Mouse (Mus musculus): ENCODE results near the gene Med31. TPM values are rescaled to one million over a fixed set of nuclear protein-coding genes. Genes with fewer than 3 reads are reported as not detected.

The Med31 gene
- 10 to 100 TPM; 12.3 to 14.4 TPM for total RNA-seq (2021)
- long read RNA-seq, experiment 1, transcript Med31-201 (4 exons, 1,161 nt) = major isoform, 16 of 17 reads
- long read RNA-seq, experiment 1, partial matches to known transcripts = 0 of 17 reads
- long read RNA-seq, experiment 1, other reads (novel, unspliced or antisense) = 1 of 17 reads
- long read RNA-seq, experiment 2, transcript Med31-201 (4 exons, 1,161 nt) = major isoform, 19 of 20 reads
- long read RNA-seq, experiment 2, partial matches to known transcripts = 0 of 20 reads
- long read RNA-seq, experiment 2, other reads (novel, unspliced or antisense) = 1 of 20 reads

DNA sequence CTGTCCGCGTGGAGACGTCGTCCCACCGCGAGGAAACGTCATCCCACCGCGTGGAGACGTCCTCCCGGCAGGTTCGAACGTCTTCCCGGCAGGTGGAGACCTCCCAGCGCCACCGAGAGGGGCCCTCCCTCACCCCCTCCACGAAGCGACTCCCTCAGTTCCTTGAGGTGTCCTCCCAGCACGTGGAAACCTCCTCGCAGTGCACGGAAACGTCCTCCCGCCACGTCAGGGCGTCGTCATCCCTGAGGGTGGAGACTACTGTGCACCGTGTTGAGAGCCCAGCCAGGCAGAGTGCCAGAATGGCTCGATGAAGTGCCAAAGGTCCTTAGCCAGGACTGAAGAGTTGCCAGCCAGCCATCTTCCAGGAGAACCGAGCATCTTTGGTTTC lies at the start of gene Med31:
Gene Med31 (minus strand): TSS at position 183 of the 388 bp plus-strand sequence.
- DNase-seq = peak; percentile 87

- DNase-seq = no peak
Measured at GRCm38 (mm10) chr11:72256441-72256840, 41.0 kb upstream of the Med31 start.

DNA sequence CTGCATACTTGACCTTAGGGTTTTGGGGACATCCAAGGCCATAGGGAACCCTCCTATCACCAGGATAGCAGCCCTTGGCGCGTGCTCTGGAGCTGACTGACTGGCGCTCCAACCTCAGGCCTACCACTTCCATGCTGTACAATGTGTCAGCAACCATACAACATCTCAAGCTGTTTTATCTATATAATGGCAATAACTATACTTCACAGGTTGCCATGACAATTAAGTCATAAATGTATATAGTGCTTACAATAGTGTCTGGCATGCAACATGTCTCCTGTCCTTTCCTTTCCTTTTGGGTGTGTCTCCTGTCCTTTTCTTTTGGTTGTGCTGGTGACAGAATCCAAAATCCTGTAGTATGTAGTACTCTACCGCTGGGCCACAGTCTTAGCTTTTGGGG lies 40.2 kb upstream of the Med31 start:
- DNase-seq = no peak

- no peak for DNase-seq
Measured at GRCm38 (mm10) chr11:72245196-72245753, 29.9 kb upstream of the Med31 start.

- no peak for DNase-seq
Measured at GRCm38 (mm10) chr11:72240062-72240860, 24.9 kb upstream of the Med31 start.

DNA sequence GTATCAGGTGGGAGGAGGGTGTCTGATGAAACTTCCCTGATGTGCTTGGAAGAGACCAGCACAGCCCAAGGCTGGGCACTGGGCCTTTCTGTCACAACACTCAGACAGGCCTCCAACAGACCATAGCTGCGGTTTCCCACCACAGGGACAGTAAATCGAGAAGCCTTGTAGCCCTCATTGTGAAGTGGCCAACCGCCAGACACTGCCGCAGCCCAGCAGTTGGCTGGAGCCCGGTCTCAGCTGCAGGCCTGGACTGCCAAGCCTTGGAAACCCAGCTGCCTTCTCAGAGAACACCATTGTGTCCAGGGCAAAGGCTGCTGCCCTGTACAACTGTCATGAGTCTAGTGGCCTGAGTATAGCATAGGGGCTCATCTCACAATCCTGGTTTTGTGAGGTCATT lies 18.6 kb upstream of the Med31 start:
- peak; percentile 12 for DNase-seq

- no peak for DNase-seq
Measured at GRCm38 (mm10) chr11:72232991-72233390, 17.6 kb upstream of the Med31 start.

DNA sequence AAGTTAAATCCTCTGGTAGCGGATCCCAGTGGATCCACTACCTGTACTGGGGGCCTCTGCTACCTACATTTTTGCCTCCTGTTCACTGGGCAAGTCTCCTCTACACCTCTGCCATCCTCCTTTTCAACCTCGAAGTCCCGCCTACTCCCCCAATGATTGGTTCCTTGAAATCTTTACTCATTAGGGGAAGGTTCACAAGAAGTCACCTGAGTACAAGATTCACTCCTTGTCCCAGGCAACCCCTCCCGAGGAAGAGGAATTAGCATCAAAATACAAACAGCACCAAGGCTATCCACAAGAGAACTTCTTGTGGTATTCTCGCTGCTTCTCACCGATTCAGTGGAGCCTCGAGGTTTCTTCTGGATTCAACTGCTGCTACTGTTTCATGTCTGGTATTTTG lies 16.7 kb upstream of the Med31 start:
- DNase-seq = no peak

DNA sequence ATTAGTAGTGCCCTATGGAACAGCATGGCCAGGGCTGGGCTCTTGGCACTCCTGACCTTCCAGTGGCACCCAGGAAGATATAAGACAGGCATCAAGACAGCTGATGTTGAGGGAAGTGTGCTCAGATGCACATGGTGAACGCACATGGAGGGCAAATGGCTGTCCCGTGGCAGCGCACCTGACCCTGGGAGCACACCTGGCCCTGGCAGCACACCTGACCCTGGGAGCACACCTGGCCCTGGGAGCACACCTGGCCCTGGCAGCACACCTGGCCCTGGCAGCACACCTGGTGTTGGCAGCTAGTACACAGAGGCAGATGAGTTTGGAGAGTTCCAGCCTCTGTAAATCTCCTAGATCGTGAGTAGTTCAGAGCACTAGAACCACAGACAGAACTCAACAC lies 13.1 kb upstream of the Med31 start:
- no peak for DNase-seq

- no peak for DNase-seq
Measured at GRCm38 (mm10) chr11:72226901-72227300, 11.5 kb upstream of the Med31 start.

DNA sequence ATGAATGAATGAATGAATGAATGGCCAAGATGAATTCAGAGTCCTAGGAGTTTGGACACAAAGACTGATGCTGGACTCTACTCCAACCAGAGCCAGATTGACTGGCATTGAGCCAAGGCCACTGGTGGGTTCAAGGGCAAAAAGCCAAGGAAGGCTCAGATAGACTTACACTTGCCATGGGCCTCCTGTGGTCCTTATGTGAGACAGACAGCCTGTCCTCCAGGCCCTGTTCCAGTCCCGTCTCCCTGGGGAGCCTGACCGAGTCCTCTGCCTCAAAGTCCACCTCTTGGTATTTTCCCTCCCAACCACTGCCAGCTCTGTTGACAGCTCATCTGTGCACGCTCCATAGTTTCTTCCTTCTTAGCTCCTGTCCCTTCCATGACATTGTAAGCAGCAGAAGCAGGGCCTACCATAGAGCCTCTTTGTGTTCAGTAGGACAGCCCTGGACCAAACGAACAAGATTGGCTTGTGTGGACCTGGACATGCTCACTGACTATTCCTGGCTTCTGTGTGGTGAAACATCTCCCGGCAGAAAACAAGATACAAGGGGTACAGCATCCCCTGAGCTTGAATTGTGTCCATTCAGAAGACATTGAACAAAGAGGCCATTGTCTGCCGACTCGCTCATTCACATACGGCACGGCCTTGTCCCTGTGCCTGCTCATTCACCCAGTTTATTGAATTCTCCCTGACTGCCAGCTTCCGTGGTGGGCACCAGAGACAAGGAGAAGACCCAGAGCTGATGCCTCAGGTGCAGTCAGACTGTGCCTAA lies 10.8 kb upstream of the Med31 start:
- peak; percentile 10 for DNase-seq

DNA sequence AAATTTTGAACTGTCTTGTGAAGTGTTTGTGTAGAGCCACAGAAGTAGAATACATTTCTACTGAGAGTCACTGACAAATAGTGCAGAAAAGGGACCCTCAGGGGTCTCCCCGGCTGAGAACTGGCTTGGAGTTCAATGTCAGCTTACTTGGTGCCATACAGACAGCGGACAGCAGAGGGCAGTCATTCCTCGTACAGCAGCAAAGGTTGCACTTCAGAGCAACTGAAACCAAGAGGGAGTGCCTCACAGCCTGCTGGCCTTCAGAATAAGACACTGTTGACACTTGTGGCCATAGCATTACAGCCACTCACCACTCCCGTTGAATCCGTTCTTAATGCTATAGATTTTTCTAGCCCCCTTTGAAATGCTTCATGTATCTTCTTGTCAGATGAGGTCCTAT lies 9.5 kb upstream of the Med31 start:
- peak; percentile 84 for DNase-seq

- no peak for DNase-seq
Measured at GRCm38 (mm10) chr11:72223414-72223813, 8.0 kb upstream of the Med31 start.

DNA sequence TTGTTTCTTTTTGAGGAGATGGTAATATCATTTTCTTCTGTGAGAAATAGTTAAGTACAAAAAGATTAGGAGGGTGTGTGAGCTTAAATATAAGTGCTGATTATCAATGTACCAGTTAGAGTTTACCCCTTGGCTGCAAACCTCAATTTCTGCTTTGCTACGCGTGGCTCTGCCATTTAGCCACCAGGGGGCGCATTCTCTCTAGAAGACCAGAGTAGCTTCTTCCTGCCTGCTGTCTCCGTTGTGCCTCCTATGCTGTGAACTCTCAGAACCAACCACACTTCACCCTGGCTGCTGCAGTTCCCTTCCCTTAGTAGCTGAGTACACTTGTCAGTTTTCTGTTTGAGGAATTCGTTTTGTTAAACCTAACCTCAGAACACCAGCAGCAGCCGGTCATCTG lies 5.9 kb upstream of the Med31 start:
- DNase-seq = peak; percentile 82

- no peak for DNase-seq
Measured at GRCm38 (mm10) chr11:72217116-72217515, 1.7 kb upstream of the Med31 start.

- DNase-seq = peak; percentile 96
Measured at GRCm38 (mm10) chr11:72214591-72215409, 592 bp downstream of the Med31 start.

GRCm38 (mm10) chr11:72207834-72208377 lies 7.5 kb downstream of the Med31 start:
- DNase-seq = no peak

DNA sequence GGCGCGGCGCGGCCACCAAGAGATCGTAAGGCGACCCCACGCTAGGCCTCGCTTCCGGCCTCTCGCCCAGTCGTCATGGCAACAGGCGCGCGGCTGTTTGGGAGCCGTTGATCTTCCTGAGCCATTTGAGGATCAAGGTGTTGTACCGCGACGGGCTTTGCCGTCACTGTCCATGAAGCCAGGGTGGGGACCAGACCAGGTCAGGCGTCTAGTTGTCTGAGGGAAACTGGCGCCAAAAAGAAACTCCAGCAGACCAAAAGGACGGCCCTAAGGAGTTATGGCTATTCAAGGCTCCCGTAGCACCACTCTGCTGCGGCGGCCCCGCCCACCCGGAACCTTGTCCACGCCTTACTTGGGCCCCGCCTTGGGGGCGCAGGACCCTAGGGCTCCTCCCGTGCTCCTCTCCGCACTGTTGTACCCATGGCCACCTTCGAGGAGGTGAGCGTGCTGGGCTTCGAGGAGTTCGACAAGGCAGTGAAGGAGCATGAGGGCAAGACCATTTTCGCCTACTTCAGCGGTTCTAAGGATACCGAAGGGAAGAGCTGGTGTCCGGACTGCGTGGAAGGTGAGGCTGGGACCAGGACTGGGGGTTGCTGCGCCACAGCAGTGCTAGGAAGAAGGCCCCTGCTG lies 8.1 kb downstream of the Med31 start, which contains the start of the genes 4933427D14Rik and Txndc17:
Gene 4933427D14Rik (minus strand): TSS at position 256 of the 630 bp plus-strand sequence.
Gene Txndc17 (plus strand): TSS at position 344 of the 630 bp plus-strand sequence.
- peak; percentile 92 for DNase-seq

- DNase-seq = peak; percentile 43
Measured at GRCm38 (mm10) chr11:72206341-72207203, 8.8 kb downstream of the Med31 start, which contains the start of gene Gm43951. Gene Gm43951 (minus strand): TSS chr11:72206840.

- no peak for DNase-seq
Measured at GRCm38 (mm10) chr11:72205256-72205655, 10.1 kb downstream of the Med31 start.

All from adrenal gland, postnatal 10 days (tissue).